Mouse (Mus musculus): Measurements from ENCODE around the gene Txndc8. TPM values are rescaled to one million over a fixed set of nuclear protein-coding genes. Genes with fewer than 3 reads are reported as not detected.

Txndc8 gene
- polyA plus RNA-seq, 1 experiment = not detected

GRCm38 (mm10) chr4:57952891-57953290 is 56.0 kb downstream of the Txndc8 start:
- TF ChIP-seq MAX (IDR thresholded peaks at IDR 0.05) (no peak), FOSL1 (IDR thresholded peaks at IDR 0.05; ENCODE audit: insufficient read depth, low read length, poor library complexity, severe bottlenecking) (no peak), CEBPB (IDR thresholded peaks at IDR 0.05; ENCODE audit: low read depth) (no peak), USF1 (IDR thresholded peaks at IDR 0.05; ENCODE audit: low read depth) (no peak), CTCF (IDR thresholded peaks at IDR 0.05; ENCODE audit: control insufficient read depth, insufficient read depth, insufficient read length) (no peak), MYOD1 (IDR thresholded peaks at IDR 0.05; ENCODE audit: control insufficient read depth, insufficient read length, low read depth) (no peak), MYOG (IDR thresholded peaks at IDR 0.05; ENCODE audit: control insufficient read depth, extremely low read depth, insufficient read length) (no peak)
- Histone ChIP-seq H3K79me3 (ENCODE audit: low read depth) (peaks cover 73% of the 10 kb centered on the region), H3K27me3 (ENCODE audit: control insufficient read depth, insufficient read depth, insufficient read length) (no peaks in the 10 kb centered on the region), H3ac (ENCODE audit: control insufficient read depth, insufficient read length, low read depth) (no peak overlapping the region), H3K36me3 (ENCODE audit: control insufficient read depth, insufficient read depth) (peaks cover 68% of the 10 kb centered on the region), H3K79me2 (ENCODE audit: control insufficient read depth, insufficient read depth) (peaks cover 82% of the 10 kb centered on the region), H3K4me3 (ENCODE audit: insufficient read depth, poor library complexity, severe bottlenecking) (no peak overlapping the region)

GRCm38 (mm10) chr4:57952416-57952815 is 56.5 kb downstream of the Txndc8 start:
- peaks cover 73% of the 10 kb centered on the region for H3K36me3 ChIP-seq (ENCODE audit: control insufficient read depth, insufficient read depth)
- H3K79me2 ChIP-seq (ENCODE audit: control insufficient read depth, insufficient read depth) = peaks cover 87% of the 10 kb centered on the region
- H3ac ChIP-seq (ENCODE audit: control insufficient read depth, insufficient read length, low read depth) = no peak overlapping the region
- H3K79me3 ChIP-seq (ENCODE audit: low read depth) = peaks cover 73% of the 10 kb centered on the region
- TF ChIP-seq CEBPB (IDR thresholded peaks at IDR 0.05; ENCODE audit: low read depth) = no peak
- TF ChIP-seq MYOG (IDR thresholded peaks at IDR 0.05; ENCODE audit: control insufficient read depth, extremely low read depth, insufficient read length) = no peak
- no peak for TF ChIP-seq CTCF (IDR thresholded peaks at IDR 0.05; ENCODE audit: control insufficient read depth, insufficient read depth, insufficient read length)
- TF ChIP-seq FOSL1 (IDR thresholded peaks at IDR 0.05; ENCODE audit: insufficient read depth, low read length, poor library complexity, severe bottlenecking) = no peak
- TF ChIP-seq USF1 (IDR thresholded peaks at IDR 0.05; ENCODE audit: low read depth) = no peak
- no peak for TF ChIP-seq MYOD1 (IDR thresholded peaks at IDR 0.05; ENCODE audit: control insufficient read depth, insufficient read length, low read depth)
- no peak for TF ChIP-seq MAX (IDR thresholded peaks at IDR 0.05)
- no peak overlapping the region for H3K4me3 ChIP-seq (ENCODE audit: insufficient read depth, poor library complexity, severe bottlenecking)
- no peaks in the 10 kb centered on the region for H3K27me3 ChIP-seq (ENCODE audit: control insufficient read depth, insufficient read depth, insufficient read length)

- no peaks in the 10 kb centered on the region for H3K27me3 ChIP-seq (ENCODE audit: control insufficient read depth, insufficient read depth, insufficient read length)
- H3K79me3 ChIP-seq (ENCODE audit: low read depth) = peaks cover 65% of the 10 kb centered on the region
- H3K4me3 ChIP-seq (ENCODE audit: insufficient read depth, poor library complexity, severe bottlenecking) = no peak overlapping the region
- peaks cover 90% of the 10 kb centered on the region for H3K79me2 ChIP-seq (ENCODE audit: control insufficient read depth, insufficient read depth)
- no peak overlapping the region for H3ac ChIP-seq (ENCODE audit: control insufficient read depth, insufficient read length, low read depth)
- no peak for TF ChIP-seq FOSL1 (IDR thresholded peaks at IDR 0.05; ENCODE audit: insufficient read depth, low read length, poor library complexity, severe bottlenecking)
- TF ChIP-seq MYOD1 (IDR thresholded peaks at IDR 0.05; ENCODE audit: control insufficient read depth, insufficient read length, low read depth) = no peak
- no peak for TF ChIP-seq MYOG (IDR thresholded peaks at IDR 0.05; ENCODE audit: control insufficient read depth, extremely low read depth, insufficient read length)
- TF ChIP-seq CTCF (IDR thresholded peaks at IDR 0.05; ENCODE audit: control insufficient read depth, insufficient read depth, insufficient read length) = no peak
- TF ChIP-seq MAX (IDR thresholded peaks at IDR 0.05) = no peak
- no peak for TF ChIP-seq USF1 (IDR thresholded peaks at IDR 0.05; ENCODE audit: low read depth)
- TF ChIP-seq CEBPB (IDR thresholded peaks at IDR 0.05; ENCODE audit: low read depth) = no peak
- H3K36me3 ChIP-seq (ENCODE audit: control insufficient read depth, insufficient read depth) = peaks cover 93% of the 10 kb centered on the region
Observed at GRCm38 (mm10) chr4:57949866-57950265, 59.1 kb downstream of the Txndc8 start.

GRCm38 (mm10) chr4:57947476-57947875 is 61.4 kb downstream of the Txndc8 start:
- peaks cover 41% of the 10 kb centered on the region for H3K79me3 ChIP-seq (ENCODE audit: low read depth)
- H3ac ChIP-seq (ENCODE audit: control insufficient read depth, insufficient read length, low read depth) = no peak overlapping the region
- H3K79me2 ChIP-seq (ENCODE audit: control insufficient read depth, insufficient read depth) = peaks cover 66% of the 10 kb centered on the region
- TF ChIP-seq USF1 (IDR thresholded peaks at IDR 0.05; ENCODE audit: low read depth) = no peak
- TF ChIP-seq MAX (IDR thresholded peaks at IDR 0.05) = no peak
- no peak for TF ChIP-seq FOSL1 (IDR thresholded peaks at IDR 0.05; ENCODE audit: insufficient read depth, low read length, poor library complexity, severe bottlenecking)
- no peak for TF ChIP-seq CEBPB (IDR thresholded peaks at IDR 0.05; ENCODE audit: low read depth)
- TF ChIP-seq MYOD1 (IDR thresholded peaks at IDR 0.05; ENCODE audit: control insufficient read depth, insufficient read length, low read depth) = no peak
- no peak for TF ChIP-seq MYOG (IDR thresholded peaks at IDR 0.05; ENCODE audit: control insufficient read depth, extremely low read depth, insufficient read length)
- TF ChIP-seq CTCF (IDR thresholded peaks at IDR 0.05; ENCODE audit: control insufficient read depth, insufficient read depth, insufficient read length) = no peak
- H3K27me3 ChIP-seq (ENCODE audit: control insufficient read depth, insufficient read depth, insufficient read length) = no peaks in the 10 kb centered on the region
- H3K4me3 ChIP-seq (ENCODE audit: insufficient read depth, poor library complexity, severe bottlenecking) = no peak overlapping the region
- H3K36me3 ChIP-seq (ENCODE audit: control insufficient read depth, insufficient read depth) = peaks cover 99% of the 10 kb centered on the region

- no peak for TF ChIP-seq CTCF (IDR thresholded peaks at IDR 0.05; ENCODE audit: control insufficient read depth, insufficient read depth, insufficient read length)
- no peak for TF ChIP-seq MAX (IDR thresholded peaks at IDR 0.05)
- no peak for TF ChIP-seq CEBPB (IDR thresholded peaks at IDR 0.05; ENCODE audit: low read depth)
- no peak for TF ChIP-seq MYOD1 (IDR thresholded peaks at IDR 0.05; ENCODE audit: control insufficient read depth, insufficient read length, low read depth)
- no peak for TF ChIP-seq FOSL1 (IDR thresholded peaks at IDR 0.05; ENCODE audit: insufficient read depth, low read length, poor library complexity, severe bottlenecking)
- no peak for TF ChIP-seq MYOG (IDR thresholded peaks at IDR 0.05; ENCODE audit: control insufficient read depth, extremely low read depth, insufficient read length)
- TF ChIP-seq USF1 (IDR thresholded peaks at IDR 0.05; ENCODE audit: low read depth) = no peak
- Histone ChIP-seq H3K79me3 (ENCODE audit: low read depth) (peaks cover 37% of the 10 kb centered on the region), H3K79me2 (ENCODE audit: control insufficient read depth, insufficient read depth) (peaks cover 62% of the 10 kb centered on the region), H3K27me3 (ENCODE audit: control insufficient read depth, insufficient read depth, insufficient read length) (no peaks in the 10 kb centered on the region), H3ac (ENCODE audit: control insufficient read depth, insufficient read length, low read depth) (no peak overlapping the region), H3K36me3 (ENCODE audit: control insufficient read depth, insufficient read depth) (peaks cover 99% of the 10 kb centered on the region), H3K4me3 (ENCODE audit: insufficient read depth, poor library complexity, severe bottlenecking) (no peak overlapping the region)
Observed at GRCm38 (mm10) chr4:57947036-57947435, 61.9 kb downstream of the Txndc8 start.
